Mouse (Mus musculus) activated CD4-positive, CD25-positive, alpha-beta regulatory T cell, adult 4 months (primary cell): Measurements from ENCODE around the gene Unc80. TPM values are rescaled to one million over a fixed set of nuclear protein-coding genes. Genes with fewer than 3 reads are reported as not detected.
"Not testable (repeated sequence)": the region's sequence is repeated elsewhere in the genome, so short reads cannot be mapped to it uniquely, and the experiment has no call there.

ENCODE experiments used
- ATAC-seq: one replicate; pipeline ENCODE4 v1.8.0; 2017
- polyA plus RNA-seq, 2 experiments: library from polyadenylated mRNA; unstranded; fragments of 100-300 nt; shearing (Covaris generic); gene quantifications; one replicate each; pipeline ENCODE4 v1.2.1; 2017

Gene Unc80
- polyA plus RNA-seq, 2 experiments from 2014 or later = 0.79 TPM; not detected in 1

DNA sequence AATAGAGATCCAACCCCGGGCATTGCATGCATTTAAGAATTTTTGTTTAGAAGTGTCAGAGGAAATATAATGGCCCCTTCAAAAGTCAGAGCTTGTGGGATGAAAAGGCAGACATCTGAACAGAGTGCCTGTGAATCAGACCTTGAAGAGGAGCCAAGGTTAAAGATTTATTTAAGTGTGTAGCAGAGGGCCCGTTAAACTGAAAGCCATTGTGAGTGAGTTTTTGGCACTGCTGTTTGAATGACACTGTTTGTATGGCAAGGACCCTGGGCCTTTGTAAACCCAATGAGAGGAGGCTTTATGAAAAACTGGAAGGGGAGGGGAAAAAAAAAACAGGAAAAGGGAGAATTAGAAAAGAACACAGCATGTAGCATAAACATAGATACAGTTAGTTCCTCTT is 170.0 kb downstream of the Unc80 start:
- ATAC-seq = no peak

DNA sequence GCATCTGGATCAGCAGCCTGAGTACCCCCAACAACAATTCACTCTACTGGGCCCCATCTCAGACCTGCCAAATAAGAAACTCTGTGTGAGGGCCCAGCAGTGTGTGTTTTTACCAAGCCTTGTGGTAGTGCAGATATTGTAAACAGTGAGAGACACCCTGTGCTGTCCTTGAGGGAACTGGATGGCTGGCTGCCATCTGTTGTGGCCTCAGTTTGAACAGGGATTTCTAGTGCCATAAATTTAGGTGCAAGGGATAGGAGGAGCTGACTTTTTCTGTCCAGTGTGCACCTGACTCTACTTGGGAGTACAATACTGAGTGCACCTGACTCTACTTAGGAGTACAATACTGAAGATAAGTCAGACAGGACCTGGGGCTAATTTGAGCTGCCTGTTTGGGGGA is 178.7 kb downstream of the Unc80 start:
- no peak for ATAC-seq

DNA sequence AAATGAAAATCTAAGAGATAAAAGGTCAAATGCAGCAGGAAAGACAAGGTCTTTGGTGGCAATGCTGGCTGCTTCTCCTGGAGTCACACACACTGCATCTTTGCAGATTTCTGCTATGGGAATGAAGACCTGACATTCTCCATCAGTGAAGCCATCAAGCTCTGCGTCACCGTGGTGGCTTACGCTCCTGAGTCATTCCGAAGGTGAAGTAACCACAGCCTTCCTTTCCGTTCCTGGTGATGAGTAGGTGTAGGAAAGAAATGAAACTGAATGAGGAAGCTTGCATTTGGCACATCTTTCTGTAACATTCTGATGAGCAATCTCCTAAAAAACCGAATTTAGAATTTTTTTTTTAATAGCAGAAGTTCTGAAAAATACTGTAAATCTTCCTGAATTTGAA is 181.4 kb downstream of the Unc80 start:
- ATAC-seq = peak; percentile 54

DNA sequence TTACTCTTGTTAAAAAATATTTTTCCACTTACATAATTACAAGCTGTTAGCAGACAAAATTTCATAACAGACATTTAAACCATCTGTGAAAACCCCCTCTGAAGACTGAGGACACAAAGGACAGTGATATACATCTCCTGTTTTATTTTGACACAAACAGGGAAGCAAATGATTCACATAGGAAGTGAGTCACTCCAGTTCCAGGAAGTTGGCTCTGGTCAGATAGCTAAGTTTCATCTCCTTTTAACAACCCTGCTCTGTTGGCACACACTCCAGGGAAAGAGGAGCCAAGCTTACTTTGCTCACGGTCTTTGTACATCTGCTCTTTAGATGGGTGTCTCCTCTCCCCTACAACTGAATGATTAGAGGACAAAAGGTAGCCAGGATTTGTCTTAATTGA is 181.8 kb downstream of the Unc80 start:
- no peak for ATAC-seq

DNA sequence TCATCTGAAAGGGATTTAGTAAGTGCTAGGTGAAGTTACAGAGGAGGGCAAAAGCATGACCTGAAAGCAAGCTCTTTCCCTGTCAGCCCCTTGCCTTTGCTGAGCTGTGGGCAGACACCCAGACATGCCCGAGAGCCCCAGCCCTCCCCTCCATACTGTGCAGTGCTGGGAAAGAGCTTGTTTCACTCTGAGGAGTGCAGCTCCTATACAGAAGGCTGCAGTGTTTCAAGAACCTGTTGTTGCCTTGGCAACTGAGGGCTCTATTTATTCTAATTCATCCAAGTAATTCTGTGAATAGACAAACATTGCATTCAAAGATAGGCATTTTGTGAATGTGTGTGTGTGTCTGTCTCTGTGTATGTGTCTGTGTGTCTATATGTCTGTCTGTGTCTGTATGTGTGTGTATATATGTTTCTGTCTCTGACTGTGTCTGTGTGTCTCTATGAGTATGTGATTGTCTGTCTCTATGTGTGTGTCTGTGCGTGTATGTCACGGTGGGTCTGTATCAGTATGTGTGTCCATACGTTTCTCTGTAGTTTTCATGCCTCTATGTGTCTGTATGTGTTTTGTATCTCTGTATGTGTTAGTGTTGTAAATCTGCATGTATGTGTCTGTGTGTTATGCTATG is 187.1 kb downstream of the Unc80 start:
- no peak for ATAC-seq

DNA sequence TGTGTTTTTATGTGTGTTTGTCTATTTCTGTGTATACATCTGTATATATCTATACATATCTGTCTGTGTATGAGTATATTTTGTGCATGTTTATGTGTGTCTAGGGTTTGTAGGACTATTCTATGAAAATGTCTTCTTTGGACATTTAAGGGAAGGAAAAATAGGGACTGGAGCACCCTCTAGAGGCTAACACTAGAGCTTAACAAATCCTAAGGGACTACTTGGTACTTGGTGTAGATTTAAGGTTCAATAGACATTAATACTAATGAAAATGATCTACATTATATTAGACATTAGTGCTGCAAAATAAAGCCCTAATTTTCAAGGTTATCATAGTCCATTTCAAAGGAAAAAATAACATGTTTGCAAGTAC is 187.6 kb downstream of the Unc80 start:
- ATAC-seq = no peak

DNA sequence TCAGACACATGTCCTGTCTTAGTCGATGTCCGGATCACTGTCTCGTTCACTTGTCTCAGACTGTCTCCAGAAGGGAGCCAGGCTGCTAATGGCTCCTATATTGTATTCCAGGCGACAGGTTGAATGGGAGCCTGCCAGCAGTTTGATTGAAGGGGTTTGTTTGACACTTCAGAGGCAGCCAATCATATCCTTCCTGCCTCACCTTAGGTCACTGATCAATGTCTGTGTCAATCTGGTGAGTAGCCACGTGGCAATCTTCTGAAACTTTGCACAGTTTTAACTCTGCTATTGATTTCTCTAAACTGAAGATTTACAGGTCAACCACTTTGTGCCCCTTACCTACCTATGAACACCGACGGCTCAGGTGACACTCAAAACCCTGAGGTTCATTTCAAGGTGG is 203.3 kb downstream of the Unc80 start:
- no peak for ATAC-seq

DNA sequence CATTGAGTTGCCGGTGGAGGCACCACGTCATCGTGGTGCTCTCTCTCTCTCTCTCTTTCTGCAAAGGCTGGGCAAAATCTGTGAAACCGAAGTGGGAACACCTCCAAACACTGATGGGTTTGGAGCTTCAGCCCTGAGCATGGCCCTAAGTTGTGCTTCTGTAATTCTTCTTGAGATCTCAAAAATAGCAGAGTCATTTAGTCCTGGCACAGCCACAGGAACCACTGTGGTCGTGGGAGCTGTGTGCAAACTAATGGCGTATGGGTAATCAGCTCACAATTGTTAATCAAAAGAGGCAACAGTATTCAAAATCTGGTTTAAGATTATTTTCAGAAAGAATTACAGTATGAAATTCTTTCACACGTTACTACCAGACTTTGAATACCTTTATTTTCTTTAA is 204.6 kb downstream of the Unc80 start:
- ATAC-seq = no peak

DNA sequence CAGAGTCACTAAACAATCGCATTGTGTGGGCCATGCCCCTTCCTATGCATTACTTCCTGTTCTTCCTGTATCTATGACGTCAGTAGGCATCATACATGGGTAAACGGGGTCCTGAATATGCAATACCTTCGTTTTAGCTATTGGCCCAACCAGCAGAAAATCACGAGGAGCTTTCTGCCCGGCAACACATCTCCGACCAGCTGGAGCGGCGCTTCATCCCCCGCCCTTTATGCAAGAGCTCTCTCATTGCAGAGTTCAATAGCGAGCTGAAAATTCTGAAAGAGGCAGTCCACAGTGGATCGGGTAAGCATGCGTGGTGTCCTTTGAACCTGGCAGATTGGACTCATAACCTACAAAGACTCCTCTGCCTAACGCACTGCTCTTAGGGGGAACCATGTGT is 209.8 kb downstream of the Unc80 start:
- no peak for ATAC-seq

DNA sequence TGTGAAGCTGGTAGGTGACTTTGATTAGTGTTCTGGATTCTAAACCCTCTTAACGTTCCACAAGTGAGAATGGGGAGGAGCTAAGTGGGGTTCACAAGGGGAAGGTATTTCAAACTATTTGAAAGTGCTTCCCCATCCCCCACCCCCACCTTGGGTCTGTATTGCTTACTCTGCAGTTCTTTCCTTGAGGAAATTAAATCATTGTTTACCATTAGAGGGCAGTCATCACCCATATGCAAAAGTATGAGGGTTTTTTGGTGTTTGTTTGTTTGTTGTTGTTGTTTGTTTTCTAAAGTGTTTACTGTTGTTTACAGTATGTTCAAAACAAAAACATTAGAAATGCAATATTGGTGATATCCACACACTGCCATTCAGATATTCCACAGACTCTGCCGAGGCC is 210.5 kb downstream of the Unc80 start:
- ATAC-seq = no peak

DNA sequence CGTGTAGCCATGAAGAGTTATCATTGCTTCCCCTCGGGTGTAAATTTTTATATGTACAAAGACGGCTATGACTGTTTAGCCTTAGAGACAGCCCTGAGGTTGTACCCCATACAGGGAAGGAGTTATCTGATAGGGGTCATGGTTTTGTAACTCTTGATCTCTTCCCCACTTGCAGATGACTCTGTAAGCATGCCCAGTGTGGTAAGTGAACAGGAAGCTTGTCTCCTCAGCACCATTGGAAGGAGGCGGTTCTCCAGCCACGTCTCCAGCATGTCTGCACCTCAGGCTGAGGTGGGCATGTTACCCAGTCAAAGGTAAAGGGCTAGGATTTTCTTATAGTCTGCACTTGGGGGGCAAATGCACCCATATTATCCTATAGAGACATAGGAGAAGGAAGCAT is 214.8 kb downstream of the Unc80 start:
- ATAC-seq = no peak

DNA sequence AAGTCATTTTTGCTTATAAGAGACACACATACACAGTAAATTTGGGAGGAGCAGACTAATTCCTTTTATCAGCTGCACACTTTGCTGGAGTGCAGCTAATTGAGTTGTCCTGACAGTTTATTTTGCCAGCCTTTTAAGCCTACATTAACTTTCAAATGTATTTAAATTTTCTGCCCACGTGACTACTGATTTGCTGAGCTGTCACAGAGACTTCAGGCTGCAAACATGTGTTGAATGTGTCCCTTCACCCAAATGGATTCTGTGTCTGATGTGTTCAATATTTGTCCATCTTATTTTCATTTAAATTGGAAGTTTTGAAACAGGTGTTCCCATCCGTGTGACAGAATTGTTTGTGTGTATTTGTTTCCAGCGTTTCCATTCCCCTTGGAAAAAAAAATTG is 223.6 kb downstream of the Unc80 start:
- ATAC-seq = no peak

DNA sequence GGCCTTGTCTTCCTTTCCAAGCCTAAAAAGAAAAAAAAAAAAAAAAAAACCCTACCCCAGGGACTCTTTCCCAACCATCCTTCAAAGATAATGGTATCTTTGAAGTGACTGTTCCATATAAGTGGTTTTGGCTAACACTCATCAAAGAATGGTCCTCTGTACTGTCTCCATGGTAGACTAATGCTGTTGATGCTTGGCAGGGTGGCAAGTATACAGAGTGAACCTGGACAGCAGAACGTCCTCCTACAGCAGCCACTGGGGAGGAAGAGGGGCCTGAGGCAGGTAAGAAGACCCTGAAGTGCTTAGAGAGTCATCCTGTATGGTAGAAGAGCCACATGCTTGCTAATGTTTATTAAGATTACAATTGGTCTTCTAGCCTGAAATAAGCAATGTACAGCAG is 224.1 kb downstream of the Unc80 start:
- ATAC-seq = no peak

DNA sequence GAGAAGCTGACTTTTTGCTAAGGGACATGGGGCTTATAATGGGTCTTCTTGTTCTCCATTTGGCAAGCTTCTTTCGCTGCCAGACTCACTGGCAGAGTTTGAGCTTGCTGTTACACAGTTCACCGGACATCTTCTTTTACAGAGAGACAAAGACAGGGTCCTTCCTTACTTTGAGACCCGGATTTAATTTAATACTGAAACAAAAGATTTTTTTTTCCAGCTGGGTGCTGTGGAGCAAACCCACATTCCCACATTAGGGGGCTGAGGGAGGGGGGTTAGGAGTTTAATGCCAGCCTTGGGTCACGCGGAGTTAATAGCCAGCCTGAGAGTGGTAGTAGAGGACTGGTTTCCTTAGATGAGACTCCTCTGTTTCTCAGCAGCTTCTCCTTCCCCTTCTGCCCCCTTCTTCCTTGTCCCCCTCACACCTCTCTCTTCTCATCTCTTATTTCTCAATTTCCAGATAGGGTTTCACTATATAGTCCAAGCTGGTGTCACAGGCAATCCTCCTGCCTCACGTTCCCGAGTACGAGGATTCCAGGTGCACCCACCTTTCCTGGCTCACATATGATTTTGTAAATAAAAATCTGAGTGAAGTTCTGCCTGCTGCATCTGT is 224.7 kb downstream of the Unc80 start:
- ATAC-seq = no peak

DNA sequence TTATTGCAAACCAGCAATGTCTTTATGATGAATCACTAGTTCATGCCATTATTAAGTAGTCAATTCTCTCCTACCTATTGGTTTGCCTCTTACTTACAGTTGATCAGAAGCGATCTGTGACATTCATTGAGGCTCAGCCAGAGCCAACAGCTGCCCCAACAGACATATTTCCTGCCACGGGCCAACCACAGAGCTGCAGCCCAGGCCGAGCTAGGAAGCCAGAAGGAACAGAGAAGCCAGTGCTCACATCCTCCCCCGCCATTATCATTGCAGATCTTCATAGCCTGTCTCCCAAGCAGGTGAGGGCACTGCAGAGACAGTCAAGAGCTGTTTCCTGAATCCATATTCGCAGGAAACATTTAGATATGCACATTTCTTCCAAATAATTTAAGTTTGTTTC is 226.1 kb downstream of the Unc80 start:
- ATAC-seq = no peak

DNA sequence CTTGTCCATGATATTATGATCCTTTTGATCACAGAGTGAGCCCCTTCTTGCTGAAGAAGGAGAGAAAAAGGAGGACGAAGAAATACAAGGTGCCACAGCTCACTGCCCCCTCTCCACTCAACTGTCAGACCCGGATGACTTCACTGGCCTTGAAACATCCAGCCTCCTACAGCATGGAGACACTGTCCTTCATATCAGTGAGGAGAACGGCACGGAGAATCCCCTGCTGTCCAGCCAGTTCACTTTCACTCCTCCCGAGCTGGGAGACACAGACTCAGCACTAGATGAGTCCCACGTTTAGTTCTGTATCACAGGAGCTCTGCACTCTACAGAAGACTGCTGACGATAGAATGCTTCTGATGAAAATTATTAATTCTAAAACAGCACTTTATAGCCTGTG is 227.1 kb downstream of the Unc80 start:
- ATAC-seq = no peak

DNA sequence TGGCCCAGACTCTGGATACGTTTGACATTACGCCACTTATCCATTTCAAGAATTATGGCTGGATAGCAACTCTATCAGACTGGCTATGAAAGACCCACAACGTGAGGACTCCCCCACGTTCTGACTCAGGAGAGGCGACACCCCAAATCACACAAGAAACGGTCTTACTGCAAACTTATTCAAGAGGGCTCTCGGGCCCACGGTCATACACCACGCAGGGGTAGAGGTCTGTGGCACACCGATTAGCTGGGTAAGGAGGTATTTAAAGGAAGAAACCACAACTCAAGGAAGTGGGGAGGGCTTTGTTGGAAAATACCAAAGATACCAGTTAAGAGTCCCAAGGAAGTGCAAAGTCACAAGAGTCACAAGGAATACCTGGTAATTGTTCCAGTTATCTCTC is 231.5 kb downstream of the Unc80 start:
- ATAC-seq = not testable (repeated sequence)

DNA sequence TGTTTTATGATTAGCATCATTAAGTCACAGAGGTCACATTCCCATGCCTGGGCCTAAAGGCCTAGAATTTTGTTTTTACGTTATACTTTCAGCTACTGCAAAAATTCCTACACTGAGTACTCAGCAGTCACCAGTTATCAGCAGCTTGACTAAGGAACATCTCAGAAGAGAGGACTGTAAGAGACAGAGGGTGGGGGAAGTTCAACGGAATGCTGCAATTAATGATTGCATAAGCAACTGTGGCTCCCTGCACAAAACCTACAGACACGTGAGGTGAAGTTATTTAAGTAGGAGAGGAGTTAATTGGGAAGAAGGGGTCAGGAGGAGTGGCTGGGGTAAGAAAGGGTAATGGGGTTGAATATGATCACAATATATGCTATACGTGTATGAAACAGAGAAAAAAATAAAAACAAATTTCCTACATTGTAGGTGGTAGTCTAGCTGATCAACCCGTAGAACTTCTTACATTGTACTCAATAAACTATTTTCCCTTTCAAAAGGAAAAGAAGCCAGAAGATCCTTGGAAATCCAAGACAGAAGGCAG is 232.1 kb downstream of the Unc80 start:
- ATAC-seq = no peak

DNA sequence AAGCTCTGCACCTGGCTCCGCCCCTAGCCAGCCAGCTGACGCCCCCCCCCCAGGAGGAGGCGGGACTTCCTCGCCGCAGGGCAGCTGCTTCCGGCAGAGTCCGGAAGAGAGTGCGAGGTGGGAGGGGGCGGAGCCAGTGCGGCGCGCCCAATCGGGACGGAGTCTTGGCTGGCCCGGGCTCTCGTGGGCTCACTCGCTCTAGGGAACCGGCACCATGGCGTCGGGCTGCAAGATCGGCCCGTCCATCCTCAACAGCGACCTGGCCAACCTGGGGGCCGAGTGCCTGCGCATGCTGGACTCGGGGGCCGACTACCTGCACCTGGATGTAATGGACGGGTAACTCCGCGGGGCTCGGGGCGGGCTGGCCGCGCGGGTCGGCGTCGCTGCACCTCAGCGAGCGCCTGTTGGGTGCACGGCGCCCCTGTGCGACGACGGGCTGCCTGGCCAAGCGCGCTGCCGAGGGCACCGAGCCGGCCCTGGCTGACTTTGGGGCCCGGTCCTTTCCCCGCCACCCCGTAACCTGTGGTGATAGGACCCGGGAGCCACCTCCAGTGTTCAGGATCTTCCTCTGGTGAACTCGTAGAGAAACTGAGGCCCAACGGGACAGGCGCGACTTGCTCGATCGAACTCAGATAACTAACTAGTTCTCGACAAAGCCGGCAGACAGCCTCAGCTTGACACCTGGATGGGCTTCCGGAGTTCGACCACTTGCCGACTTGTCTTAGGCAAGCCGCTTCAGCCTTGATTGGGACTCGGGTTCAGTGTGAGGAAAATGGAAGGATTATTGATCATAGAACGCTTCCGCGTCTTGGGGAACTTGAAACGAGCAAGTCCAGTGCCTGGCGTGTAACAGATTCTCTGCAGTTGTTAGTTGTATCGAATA is 232.8 kb downstream of the Unc80 start, which contains the start of gene Rpe:
Gene Rpe (plus strand): TSS at position 139 of the 883 bp plus-strand sequence.
- peak; percentile 99 for ATAC-seq

DNA sequence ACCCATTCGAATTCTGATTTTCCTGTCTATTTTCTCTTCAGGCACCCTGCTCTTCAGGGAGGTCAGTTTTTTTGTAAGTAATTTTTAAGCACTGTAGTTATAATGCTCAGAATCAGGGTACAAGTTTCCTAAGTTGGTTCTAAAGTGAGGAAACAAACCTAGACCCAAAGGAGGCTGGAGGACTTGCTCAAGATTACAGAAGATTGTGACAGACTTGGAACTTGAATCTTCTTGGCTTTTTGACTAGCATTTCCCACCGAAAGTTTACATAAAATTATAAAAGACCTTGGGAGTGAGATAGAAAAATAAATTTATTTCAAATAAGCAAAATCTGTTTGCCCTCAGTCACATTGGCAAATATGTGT is 233.4 kb downstream of the Unc80 start:
- ATAC-seq = no peak

DNA sequence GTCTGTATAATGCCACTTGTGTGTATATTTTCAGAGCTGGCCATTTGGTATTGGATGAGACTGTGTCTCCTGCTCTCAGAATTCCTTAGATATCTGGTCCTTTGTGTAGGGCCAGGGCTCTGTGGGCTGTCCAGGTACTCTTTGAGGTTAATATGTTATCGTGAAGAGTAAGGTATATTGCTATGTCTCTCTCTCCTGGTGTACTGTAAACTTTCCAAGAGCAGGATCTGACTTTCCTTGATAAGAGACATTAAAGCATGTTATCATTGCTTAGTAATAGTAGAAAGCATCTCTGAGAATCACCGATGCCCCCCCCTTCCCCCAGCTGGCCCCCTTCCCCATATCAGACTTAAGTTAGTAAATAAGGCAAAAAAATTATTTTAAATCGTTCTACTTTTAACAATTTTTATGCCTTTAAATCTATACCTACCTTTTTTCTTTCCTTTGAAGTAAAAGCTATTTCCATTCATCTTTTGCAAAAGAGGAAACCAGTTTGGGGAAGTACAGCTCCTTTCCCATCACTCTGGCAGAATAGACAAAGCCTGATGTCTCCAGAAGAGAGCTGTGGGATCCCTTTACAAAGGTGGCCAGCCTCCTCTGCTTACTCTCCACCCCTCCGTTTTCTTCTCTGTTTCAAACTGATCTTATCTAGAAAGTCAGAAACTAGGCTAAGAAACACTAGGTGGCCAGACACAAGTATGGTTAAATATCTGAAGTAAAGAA is 234.6 kb downstream of the Unc80 start:
- no peak for ATAC-seq

DNA sequence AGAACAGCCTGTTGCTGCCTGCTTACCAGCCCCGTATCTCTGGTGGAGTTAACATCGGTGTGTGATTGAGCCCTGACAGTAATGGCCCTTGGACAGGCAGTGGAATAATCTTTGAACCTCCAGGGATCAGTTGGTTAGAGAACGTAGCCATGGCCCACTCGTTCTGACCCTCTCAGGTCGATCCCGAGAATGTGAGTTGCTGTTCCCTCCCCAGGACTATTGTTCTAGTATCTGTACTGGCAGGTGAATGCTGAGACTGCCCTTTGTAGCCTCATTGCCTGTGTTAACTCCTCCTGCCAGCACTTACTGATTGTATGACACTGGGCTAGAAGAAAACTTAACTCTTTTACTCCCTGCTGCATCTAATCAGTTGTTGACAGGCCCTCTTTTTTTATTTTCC is 236.4 kb downstream of the Unc80 start:
- no peak for ATAC-seq

DNA sequence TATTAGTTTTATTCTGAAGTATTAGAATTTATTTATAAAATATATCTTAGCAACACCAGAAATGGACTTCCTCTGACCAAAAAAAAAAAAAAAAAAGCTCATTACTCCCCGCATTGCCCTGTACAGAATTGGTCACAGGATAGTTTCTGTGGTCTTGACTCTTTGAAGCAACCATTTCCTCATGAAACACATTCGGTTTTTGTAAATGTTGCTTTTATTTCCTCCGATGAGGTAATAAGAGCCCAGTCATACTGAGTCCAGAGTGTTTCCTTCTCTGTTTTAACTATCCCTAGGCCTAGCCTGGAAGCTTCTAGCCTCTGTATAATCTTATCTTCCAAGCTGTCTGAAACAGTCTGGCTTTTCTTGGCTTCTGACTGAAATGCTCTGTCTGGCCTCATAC is 244.7 kb downstream of the Unc80 start:
- no peak for ATAC-seq
